Mouse (Mus musculus): ENCODE data around the gene Tbc1d14. TPM values are rescaled to one million over a fixed set of nuclear protein-coding genes. Genes with fewer than 3 reads are reported as not detected.
A peak's percentile ranks its signal among the peaks of the same experiment; 100 is the strongest.

Tbc1d14 gene
- total RNA-seq, 2 experiments from 2014 or later, result 24.8 to 27.5 TPM

- DNase-seq (ENCODE audit: low spot score in 2 of 2), result no peak
Measured at GRCm38 (mm10) chr5:36465889-36466288, 127.2 kb downstream of the Tbc1d14 start.

- peak; percentile 93 to 97 for DNase-seq (ENCODE audit: low spot score in 2 of 2)
Measured at GRCm38 (mm10) chr5:36464709-36465661, 128.1 kb downstream of the Tbc1d14 start, which contains the start of gene Grpel1. TSS of gene Grpel1 (plus strand) at chr5:36464998.

DNA sequence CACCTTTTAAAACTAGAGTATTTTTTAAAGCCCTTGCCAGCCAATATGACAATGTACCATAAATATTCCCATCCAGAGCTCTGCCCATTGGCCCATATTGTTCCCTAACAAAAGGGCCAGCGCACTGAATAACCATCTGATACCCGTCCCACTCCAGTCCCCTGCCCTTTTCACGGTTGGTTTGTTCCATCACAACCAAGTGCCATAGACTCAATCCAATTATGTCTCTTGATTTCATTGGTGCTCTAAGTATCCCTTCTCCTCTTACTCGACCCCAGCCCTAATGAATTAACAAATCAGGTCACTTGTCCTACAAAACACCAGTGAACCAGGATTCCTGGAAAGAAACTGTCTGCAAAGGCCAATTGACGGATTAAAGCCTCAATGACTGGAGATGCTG is 129.7 kb downstream of the Tbc1d14 start:
- no peak for DNase-seq (ENCODE audit: low spot score in 2 of 2)

DNA sequence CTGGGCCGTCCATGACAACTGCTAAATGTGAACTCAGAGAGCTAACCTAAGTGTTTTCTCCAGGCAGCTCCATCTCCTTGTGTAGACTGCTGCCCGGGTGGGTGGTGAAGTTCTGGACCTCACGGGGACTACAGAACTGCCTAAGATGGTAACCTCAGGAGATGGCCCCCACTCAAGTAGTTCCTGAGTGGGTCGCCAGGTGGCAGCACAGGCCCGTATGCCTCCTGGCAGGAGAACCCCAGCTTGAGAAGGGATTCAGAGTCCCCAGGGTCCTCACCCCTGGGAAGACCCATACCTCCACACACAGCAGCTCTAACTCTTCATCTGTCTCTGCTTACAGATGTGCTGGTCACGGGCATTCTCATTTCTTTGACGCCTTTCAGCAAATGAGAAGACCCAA is 130.3 kb downstream of the Tbc1d14 start:
- DNase-seq (ENCODE audit: low spot score in 2 of 2), result peak; percentile 54 to 67

DNA sequence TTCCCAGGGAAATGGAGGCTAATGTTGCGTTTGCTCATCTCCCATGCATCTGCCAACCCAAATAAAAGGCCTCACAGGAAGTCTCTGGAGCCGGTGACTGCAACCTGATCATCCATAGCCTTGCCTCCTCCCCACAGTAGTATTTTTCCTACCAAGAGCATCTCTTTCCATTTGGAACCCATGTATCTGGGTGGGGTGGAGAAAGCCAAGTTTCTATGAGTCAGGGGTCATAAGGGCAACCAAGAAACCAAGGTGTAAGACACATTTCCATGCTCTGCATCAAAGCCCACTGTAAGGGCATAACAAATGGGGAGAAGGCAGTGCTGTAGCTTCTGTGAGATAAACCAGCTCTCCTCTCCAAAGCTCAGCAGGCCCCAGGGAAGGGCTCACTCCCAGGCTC is 131.8 kb downstream of the Tbc1d14 start:
- no peak for DNase-seq (ENCODE audit: low spot score in 2 of 2)

GRCm38 (mm10) chr5:36460712-36461111 is 132.4 kb downstream of the Tbc1d14 start:
- DNase-seq (ENCODE audit: low spot score in 2 of 2), result no peak

- no peak for DNase-seq (ENCODE audit: low spot score in 2 of 2)
Measured at GRCm38 (mm10) chr5:36458926-36459325, 134.2 kb downstream of the Tbc1d14 start.

- no peak for DNase-seq (ENCODE audit: low spot score in 2 of 2)
Measured at GRCm38 (mm10) chr5:36457706-36458105, 135.4 kb downstream of the Tbc1d14 start.

DNA sequence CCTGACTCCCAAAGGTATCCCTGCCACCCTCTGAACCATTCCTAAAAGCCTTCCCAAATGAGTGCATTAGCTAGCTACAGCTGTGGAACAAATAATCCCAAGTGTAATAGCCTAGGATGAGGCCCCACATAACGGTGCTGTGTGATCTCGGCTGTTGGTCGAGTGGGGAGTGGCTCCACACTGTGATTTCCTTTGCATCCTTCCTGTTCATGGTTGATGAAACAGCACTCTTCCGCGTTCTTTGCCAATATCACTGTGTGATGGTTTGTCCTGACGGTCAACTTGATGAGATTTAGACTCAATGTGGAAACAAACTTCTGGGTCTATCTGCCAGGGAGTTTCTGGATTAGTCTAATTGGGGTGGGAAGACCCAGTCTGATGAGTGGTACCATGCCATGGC is 140.3 kb downstream of the Tbc1d14 start:
- DNase-seq (ENCODE audit: low spot score in 2 of 2), result no peak

- DNase-seq (ENCODE audit: low spot score in 2 of 2), result no peak
Measured at GRCm38 (mm10) chr5:36451872-36452389, 141.1 kb downstream of the Tbc1d14 start.

DNA sequence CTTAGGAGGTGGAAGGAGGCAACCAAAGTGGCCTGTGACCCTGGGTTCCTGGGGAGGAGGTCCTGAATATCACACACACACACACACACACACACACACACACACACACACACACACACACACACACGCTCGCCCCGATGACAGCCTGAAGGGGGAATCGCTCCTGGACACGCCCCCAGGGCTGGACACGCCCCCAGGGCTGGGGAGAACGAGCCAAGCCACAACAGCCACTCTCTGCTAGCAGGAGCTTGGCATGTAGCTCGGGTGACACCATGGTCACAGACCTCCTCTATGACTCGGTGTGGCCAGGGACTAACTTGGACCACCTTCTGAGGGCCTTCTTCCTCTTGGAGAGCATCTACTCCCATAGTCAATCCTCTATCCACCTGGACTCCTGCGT is 142.0 kb downstream of the Tbc1d14 start:
- DNase-seq (ENCODE audit: low spot score in 2 of 2), result no peak

DNA sequence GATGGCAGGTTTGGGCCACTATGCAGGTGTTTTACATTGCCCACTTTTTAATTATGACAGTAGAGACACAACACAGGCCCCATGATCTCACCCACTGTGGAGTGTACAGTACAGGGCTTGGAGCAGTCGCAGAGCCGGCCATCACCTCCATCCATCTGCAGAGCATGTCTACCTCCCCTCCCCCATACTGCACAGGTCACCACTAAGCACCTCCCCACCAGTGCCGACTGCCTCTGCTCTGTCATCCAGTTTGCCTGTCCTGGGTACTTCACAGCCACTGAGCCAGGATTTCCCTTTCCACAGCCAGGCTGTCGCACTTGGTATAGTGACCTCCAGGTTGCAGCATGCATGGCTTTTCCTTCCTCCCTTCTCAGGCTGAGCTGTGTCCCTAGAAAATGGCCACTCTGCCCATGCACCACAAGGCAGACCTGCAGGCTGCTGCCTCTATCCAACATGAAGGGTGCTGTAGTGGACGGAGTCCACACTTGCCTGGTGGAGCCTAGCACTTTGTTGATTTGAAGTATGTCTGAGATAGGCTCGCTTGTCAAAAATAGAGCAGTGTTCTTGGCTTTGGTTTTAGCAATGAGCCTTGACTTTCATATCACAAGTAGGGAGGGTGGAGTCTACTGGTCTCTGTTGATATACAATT is 143.2 kb downstream of the Tbc1d14 start:
- DNase-seq (ENCODE audit: low spot score in 2 of 2), result no peak

DNA sequence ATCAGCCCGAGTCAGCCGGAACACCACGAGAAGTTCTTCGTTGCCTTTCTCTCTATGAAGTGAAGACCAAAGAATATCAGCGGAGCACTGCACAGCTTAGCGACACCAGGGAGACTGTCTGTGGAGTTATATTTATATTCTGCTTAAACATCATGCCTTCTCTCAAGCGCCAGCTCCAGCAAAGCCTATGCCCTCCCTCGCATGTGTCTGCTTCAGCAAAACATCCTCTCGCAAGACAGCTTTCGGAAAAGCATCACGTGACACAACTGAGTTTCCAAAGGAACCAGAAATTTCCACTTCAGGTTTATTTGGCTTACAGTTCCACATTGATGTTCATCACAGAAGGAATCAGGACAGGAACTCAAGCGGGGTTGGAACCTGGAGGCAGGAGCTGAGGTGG is 145.2 kb downstream of the Tbc1d14 start:
- DNase-seq (ENCODE audit: low spot score in 2 of 2), result no peak

DNA sequence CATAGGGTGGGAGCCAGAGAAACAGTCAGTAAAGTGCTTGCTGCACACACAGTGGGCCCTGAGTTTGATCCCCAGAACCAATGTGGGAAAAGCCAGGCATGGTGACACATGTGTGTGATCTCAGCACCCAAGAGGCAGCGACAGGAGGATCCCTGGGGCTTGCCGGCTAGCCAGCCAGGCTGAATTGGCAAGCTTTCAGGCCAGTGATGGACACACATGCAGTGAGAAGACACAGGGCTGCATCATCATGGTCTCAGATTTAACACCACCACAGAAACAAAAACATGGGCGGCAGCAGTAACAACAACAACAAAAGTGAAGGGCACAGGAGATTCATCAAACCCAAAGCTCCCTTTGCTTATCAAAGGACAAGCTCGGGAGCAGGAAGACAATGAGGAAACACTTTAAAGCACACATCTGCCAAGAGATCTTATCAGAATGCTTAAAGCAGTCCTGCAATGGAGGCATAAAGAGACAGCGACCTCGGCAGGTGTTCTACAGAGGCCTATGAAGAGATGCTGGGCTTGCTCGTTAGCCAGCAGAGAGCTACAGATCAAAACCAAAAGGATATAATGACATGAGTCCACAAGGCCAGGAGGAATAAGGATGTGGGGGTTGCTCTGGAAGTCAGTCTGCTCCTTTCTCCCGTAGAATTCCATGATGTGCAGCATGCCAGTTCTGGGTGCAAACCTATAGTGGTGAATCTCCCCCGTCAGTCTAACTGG is 146.7 kb downstream of the Tbc1d14 start:
- DNase-seq (ENCODE audit: low spot score in 2 of 2), result no peak

GRCm38 (mm10) chr5:36445028-36445427 is 148.0 kb downstream of the Tbc1d14 start:
- DNase-seq (ENCODE audit: low spot score in 2 of 2), result no peak

DNA sequence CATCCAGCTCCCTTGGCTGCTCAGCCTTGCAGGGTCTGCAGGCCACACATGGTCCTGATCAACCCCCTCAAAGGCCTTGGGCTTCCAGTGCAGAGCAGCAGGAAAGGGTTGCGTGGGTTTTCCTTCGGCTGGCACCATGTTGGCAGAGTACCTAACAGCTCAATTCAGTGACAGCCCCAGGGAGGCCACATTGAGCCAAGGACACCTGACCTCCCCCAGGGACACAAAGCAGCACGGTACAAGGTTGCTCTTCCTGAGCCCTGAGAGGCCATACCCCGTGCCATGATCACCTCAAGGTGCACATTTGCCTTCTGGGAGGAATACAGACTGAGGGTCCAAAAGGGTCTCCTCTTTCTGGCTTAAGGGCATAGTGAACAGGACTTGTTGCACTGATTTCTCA is 148.5 kb downstream of the Tbc1d14 start:
- DNase-seq (ENCODE audit: low spot score in 2 of 2), result no peak

- no peak for DNase-seq (ENCODE audit: low spot score in 2 of 2)
Measured at GRCm38 (mm10) chr5:36440741-36441140, 152.3 kb downstream of the Tbc1d14 start.

All from gastrocnemius, postnatal 4 days (tissue).